Mouse (Mus musculus): ENCODE data around the gene Rhox3a.
"Not testable (repeated sequence)": the region's sequence is repeated elsewhere in the genome, so short reads cannot be mapped to it uniquely, and the experiment has no call there.

GRCm38 (mm10) chrX:37249619-37250018 is at the start of gene Rhox3a:
- not testable (repeated sequence) for TF ChIP-seq CTCF (IDR thresholded peaks at IDR 0.05); POLR2A (IDR thresholded peaks at IDR 0.05; ENCODE audit: insufficient read depth, low read depth, low read length)

Measured in heart, adult 2 months (tissue).